Mouse (Mus musculus): Measurements from ENCODE around the gene Wdr59.

Gene Wdr59

GRCm38 (mm10) chr8:111403391-111403790, 118.5 kb downstream of the Wdr59 start:
- 52% methylated on average over 4 of the region's 4 CpGs for WGBS

Measured in cerebral cortex, adult 2 months (tissue).